Mouse (Mus musculus) lung, embryonic 14.5 days (tissue): Measurements from ENCODE around the gene Mrtfa. TPM values are rescaled to one million over a fixed set of nuclear protein-coding genes. Genes with fewer than 3 reads are reported as not detected.
A peak's percentile ranks its signal among the peaks of the same experiment; 100 is the strongest.

Experiments used
- ATAC-seq: fragments of 200-750 bp; cut with Nextera tagmentation; 2 replicates; pipeline ENCODE4 v1.8.0; 2017; ENCODE audit warnings: mild to moderate bottlenecking, moderate TSS enrichment, moderate library complexity; ENCODE audit not compliant: insufficient read depth
- DNase-seq: peaks from one replicate; pipeline ENCODE4 v3.0.0-alpha.2; 2015
- H3K27ac ChIP-seq: fragments of 300-500 bp; sonication (generic); 2 replicates; pipeline ENCODE4 v1.5.1; 2014; ENCODE audit warnings: low read depth, mild to moderate bottlenecking, moderate library complexity
- H3K27me3 ChIP-seq: fragments of 300-500 bp; sonication (generic); 2 replicates; pipeline ENCODE4 v1.6.1; 2014; ENCODE audit warnings: low read length, control low read depth; ENCODE audit not compliant: insufficient read depth
- H3K36me3 ChIP-seq: fragments of 300-500 bp; sonication (generic); 2 replicates; pipeline ENCODE4 v1.6.1; 2014; ENCODE audit warnings: control low read depth; ENCODE audit not compliant: insufficient read depth
- H3K4me1 ChIP-seq: fragments of 300-500 bp; sonication (generic); 2 replicates; pipeline ENCODE4 v1.6.1; 2014; ENCODE audit warnings: antibody characterized with exemption, control low read depth; ENCODE audit not compliant: insufficient read depth
- H3K4me2 ChIP-seq: fragments of 300-500 bp; sonication (generic); 2 replicates; pipeline ENCODE4 v1.6.1; 2014; ENCODE audit warnings: mild to moderate bottlenecking
- H3K4me3 ChIP-seq: fragments of 300-500 bp; sonication (generic); 2 replicates; pipeline ENCODE4 v1.5.1; 2014; ENCODE audit warnings: low read depth, low read length
- H3K9ac ChIP-seq: fragments of 300-500 bp; sonication (generic); 2 replicates; pipeline ENCODE4 v1.6.1; 2014
- H3K9me3 ChIP-seq: fragments of 300-500 bp; sonication (generic); 2 replicates; pipeline ENCODE4 v1.6.1; 2016; ENCODE audit warnings: low read depth, low read length, control low read depth
- CTCF ChIP-seq: IDR thresholded peaks from 2 replicates; pipeline ENCODE4 v1.5.1; 2016; ENCODE audit warnings: antibody characterized with exemption, low read depth
- WGBS: fragments of 180-500 bp; shearing (Covaris S2); extraction: QIAGEN DNeasy Blood & Tissue Kit; methylation state at CpG from one replicate; pipeline ENCODE4 v1.1.7; 2014; 5-methylcytosine and 5-hydroxymethylcytosine counted together
- polyA plus RNA-seq: library from polyadenylated mRNA; unstranded; fragments of >200 nt; fragmentation: Nextera tagmentation; extraction: Ambion mirVana; gene quantifications from 2 replicates; pipeline ENCODE4 v1.2.1, GENCODE M21; 2014

Mrtfa gene
- polyA plus RNA-seq, 1 experiment from 2014 or later: 28.9 TPM

- DNase-seq (peak; percentile 71), ATAC-seq (no peak)
- H3K27me3 ChIP-seq: no peaks in the 10 kb centered on the region
- 69% methylated on average over 6 of the region's 6 CpGs for WGBS
- no peaks in the 10 kb centered on the region for H3K9me3 ChIP-seq
- TF ChIP-seq CTCF: peak; percentile 69
- no peak overlapping the region for H3K4me3 ChIP-seq
- no peaks in the 10 kb centered on the region for H3K4me1 ChIP-seq
- H3K9ac ChIP-seq: no peak overlapping the region
- H3K4me2 ChIP-seq: no peak overlapping the region
- H3K36me3 ChIP-seq: peaks cover 2% of the 10 kb centered on the region; the same call in 1 of the 2 replicates
- H3K27ac ChIP-seq: no peak overlapping the region
Measured at GRCm38 (mm10) chr15:81049401-81050053, 141.0 kb downstream of the Mrtfa start.

GRCm38 (mm10) chr15:81047497-81047896 is 143.1 kb downstream of the Mrtfa start:
- Histone ChIP-seq H3K36me3 (peaks cover 6% of the 10 kb centered on the region), H3K4me2 (no peak overlapping the region), H3K9me3 (no peaks in the 10 kb centered on the region), H3K27ac (no peak overlapping the region), H3K27me3 (no peaks in the 10 kb centered on the region), H3K9ac (no peak overlapping the region), H3K4me3 (no peak overlapping the region), H3K4me1 (no peaks in the 10 kb centered on the region)
- no peak for ATAC-seq
- no peak for TF ChIP-seq CTCF
- 34% methylated on average over 10 of the region's 10 CpGs for WGBS
- no peak for DNase-seq

- WGBS: 84% methylated on average over 7 of the region's 7 CpGs
- DNase-seq (no peak), ATAC-seq (no peak)
- Histone ChIP-seq H3K36me3 (peaks cover 6% of the 10 kb centered on the region), H3K27ac (no peak overlapping the region), H3K9me3 (no peaks in the 10 kb centered on the region), H3K4me3 (no peak overlapping the region), H3K9ac (no peak overlapping the region), H3K4me1 (no peaks in the 10 kb centered on the region), H3K27me3 (no peaks in the 10 kb centered on the region), H3K4me2 (no peak overlapping the region)
- TF ChIP-seq CTCF: no peak
Measured at GRCm38 (mm10) chr15:81046061-81046460, 144.5 kb downstream of the Mrtfa start.

DNA sequence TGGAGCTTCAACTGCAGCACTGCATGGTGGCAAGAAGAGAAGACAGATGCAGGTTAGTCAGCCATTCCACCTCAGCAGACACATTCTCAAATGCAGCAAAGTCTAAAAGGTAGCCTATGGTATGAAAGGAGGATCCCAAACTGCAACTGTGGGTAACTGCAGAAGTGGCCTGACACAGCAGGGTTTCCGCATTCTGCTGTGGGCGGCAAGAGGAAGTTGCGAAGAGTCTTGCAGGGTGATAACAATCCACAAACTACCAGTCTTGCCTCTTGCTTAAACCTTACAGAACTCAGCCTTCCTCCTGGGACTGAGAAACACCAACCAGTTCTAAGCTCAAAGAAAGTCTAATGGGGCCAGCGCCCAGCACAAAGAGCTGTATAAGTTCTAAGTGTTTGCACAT is 145.2 kb downstream of the Mrtfa start:
- Histone ChIP-seq H3K9me3 (no peaks in the 10 kb centered on the region), H3K27ac (no peak overlapping the region), H3K9ac (no peak overlapping the region), H3K36me3 (peaks cover 6% of the 10 kb centered on the region), H3K27me3 (no peaks in the 10 kb centered on the region), H3K4me2 (no peak overlapping the region), H3K4me3 (no peak overlapping the region), H3K4me1 (no peaks in the 10 kb centered on the region)
- DNase-seq: peak; percentile 12
- no peak for ATAC-seq
- WGBS: 70% methylated on average over 4 of the region's 4 CpGs
- no peak for TF ChIP-seq CTCF

- H3K4me1 ChIP-seq: no peaks in the 10 kb centered on the region
- no peak overlapping the region for H3K27ac ChIP-seq
- no peak overlapping the region for H3K4me2 ChIP-seq
- ATAC-seq (no peak), DNase-seq (no peak)
- no peaks in the 10 kb centered on the region for H3K9me3 ChIP-seq
- H3K27me3 ChIP-seq: no peaks in the 10 kb centered on the region
- no peak for TF ChIP-seq CTCF
- peaks cover 6% of the 10 kb centered on the region for H3K36me3 ChIP-seq
- no peak overlapping the region for H3K4me3 ChIP-seq
- H3K9ac ChIP-seq: no peak overlapping the region
- WGBS: 85% methylated on average over 9 of the region's 9 CpGs
Measured at GRCm38 (mm10) chr15:81044446-81044845, 146.1 kb downstream of the Mrtfa start.

DNA sequence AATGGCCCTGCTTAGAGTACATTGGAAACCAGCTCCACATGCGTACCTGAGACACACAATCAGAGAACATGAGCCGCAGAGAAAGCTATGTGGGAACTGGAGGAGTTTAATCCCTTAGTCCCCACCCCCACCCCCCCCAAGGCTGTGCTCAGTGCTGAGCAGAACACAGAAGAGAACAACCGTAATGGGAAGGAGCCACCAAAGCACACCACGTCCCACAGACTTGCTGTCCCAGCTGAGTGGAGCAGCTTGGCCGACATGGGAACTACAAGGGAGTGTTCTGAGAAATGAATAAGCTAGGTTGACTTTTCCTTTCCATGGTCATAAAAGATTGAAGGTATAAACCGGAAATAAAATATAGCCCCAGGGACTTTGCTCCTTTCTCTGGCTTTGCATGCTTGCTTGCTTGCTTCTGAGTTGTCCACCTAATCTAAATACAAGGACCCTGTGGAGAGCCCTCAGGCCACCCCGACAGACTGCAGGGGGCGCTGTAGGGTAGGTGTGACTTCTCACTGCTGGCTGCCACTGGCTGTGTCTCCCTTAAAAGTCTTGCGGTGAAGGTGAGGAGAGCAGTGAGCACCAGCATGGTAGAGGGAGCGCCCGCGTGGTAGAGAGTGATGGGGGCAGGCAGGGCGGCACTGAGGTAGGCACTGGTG is 148.2 kb downstream of the Mrtfa start:
- peak; percentile 42 for TF ChIP-seq CTCF
- H3K36me3 ChIP-seq: peaks cover 6% of the 10 kb centered on the region
- DNase-seq (peak; percentile 27), ATAC-seq (no peak)
- H3K27me3 ChIP-seq: no peaks in the 10 kb centered on the region
- H3K9me3 ChIP-seq: no peaks in the 10 kb centered on the region
- H3K4me2 ChIP-seq: no peak overlapping the region
- H3K9ac ChIP-seq: no peak overlapping the region
- 56% methylated on average over 13 of the region's 13 CpGs for whole genome bisulfite sequencing
- H3K4me1 ChIP-seq: no peaks in the 10 kb centered on the region
- H3K4me3 ChIP-seq: no peak overlapping the region
- no peak overlapping the region for H3K27ac ChIP-seq

DNA sequence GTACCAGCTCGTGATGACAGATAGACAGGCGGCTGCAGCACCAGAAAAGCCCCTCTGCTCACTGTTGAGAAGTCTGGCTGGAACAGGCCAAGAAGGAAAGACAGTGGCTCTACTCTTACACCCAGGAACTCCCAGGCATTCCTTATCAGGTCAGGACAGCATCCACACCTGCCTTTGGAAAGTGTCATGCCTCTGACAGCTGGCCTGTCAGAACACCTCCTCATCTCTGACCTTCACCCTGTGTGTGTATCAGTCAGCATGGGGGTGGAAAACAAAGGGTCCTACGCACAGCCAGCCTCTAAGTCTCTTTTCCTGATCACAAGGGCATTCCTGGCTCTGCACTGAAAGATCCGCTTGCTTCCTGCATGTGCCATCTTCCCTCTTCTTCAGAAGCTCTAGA is 148.8 kb downstream of the Mrtfa start:
- Histone ChIP-seq H3K27ac (no peak overlapping the region), H3K27me3 (no peaks in the 10 kb centered on the region), H3K36me3 (peaks cover 6% of the 10 kb centered on the region), H3K9ac (no peak overlapping the region), H3K4me2 (no peak overlapping the region), H3K9me3 (no peaks in the 10 kb centered on the region), H3K4me1 (no peaks in the 10 kb centered on the region), H3K4me3 (no peak overlapping the region)
- DNase-seq: no peak
- ATAC-seq: no peak
- 50% methylated on average over 4 of the region's 4 CpGs for WGBS
- TF ChIP-seq CTCF: no peak
